Mouse (Mus musculus): Measurements from ENCODE around the gene Mien1. TPM values are rescaled to one million over a fixed set of nuclear protein-coding genes. Genes with fewer than 3 reads are reported as not detected.

The Mien1 gene
- 10 to 100 TPM; 58.0 to 62.5 TPM for total RNA-seq (2021)
- long read RNA-seq, experiment 1, transcript Mien1-201 (4 exons, 747 nt), result major isoform, 49 of 70 reads
- long read RNA-seq, experiment 1, partial matches to known transcripts, result 18 of 70 reads
- long read RNA-seq, experiment 1, other reads (novel, unspliced or antisense), result 3 of 70 reads
- long read RNA-seq, experiment 2, transcript Mien1-201 (4 exons, 747 nt), result major isoform, 39 of 43 reads
- long read RNA-seq, experiment 2, partial matches to known transcripts, result 4 of 43 reads
- long read RNA-seq, experiment 2, other reads (novel, unspliced or antisense), result 0 of 43 reads

DNA sequence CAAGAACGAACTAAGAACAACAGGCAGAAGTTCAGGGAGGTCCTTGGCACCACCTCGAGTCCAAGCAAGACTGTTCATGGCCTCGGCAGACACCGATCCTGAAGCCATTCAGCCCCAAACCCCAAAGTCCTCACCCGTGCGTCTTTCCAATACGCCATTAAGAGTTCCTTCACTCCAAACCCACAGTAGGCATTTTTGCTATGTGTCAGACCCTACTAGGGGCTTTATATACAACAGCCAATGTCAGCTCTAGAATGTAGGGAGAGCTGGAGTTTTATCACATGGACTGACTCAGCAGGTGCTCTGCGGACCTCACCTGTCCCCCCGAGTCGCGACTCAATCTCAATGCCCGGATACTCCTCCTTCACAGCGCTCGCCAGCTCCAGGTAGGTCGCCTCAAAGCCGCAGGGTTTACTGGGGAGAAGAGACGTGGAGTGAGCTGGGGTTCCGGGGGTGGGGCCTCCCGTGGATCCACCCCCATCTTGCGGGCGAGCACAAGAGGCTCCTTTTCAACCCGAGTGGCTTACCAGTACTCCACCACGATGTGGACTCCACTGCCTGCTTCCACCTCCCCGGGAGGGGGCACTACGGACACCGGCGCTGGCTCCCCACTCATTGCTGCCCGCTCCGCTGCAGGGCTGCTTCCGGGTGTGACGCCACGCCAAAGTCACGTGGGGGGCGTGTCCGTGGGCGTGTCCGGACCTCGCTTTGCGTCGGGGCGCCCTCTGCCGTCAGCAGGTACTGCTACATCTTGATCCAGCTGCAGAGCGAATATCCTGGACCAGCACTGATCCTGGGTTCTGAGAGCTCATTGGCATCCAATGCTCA is at the start of gene Mien1:
Gene Mien1, minus strand, starts transcription at position 661 of the 828 bp plus-strand sequence.
- peak; percentile 99 for DNase-seq

DNA sequence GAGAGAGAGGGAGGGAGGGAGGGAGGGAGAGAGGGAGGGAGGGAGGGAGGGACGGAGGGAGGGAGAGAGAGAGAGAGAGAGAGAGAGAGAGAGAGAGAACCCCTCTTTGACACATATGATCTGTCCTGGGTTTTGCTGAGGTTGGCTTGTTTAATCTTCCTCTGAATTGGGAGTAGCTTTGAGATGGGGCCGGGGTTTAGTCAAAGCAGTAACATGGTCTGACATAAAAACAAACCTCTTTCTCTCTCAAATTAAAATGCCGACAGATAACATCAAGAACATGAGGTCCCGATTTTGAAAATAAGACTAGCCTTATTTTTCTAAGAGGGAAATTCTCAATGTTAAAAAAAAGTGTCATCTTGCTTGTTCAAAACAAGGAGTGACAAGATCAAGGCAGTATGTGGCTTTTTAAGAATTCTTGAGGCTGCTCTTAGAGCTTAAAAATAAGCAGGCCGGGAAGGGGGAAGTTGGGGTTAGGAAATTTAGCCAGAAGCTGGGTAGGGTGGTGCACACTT is 48.8 kb upstream of the Mien1 start:
- no peak for DNase-seq

DNA sequence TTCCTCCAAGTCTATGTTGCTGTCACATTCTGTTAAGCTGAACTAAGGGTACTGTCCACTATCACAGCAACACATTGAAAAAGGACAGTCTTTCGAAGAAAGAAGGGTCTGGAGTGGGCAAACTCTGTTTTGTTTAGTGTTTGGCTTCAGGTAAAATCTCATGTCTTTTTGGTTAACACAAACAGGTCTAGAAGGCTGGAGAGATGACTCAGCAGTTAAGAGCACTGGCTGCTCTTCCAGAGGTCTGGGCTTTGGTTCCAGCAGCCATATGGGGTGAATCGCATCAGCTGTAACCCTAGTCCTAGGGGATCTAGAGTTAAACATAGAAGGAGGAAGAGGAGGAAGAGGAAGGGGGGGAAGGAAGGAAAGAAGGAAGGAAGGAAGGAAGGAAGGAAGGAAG is 47.0 kb upstream of the Mien1 start:
- DNase-seq, result no peak

DNA sequence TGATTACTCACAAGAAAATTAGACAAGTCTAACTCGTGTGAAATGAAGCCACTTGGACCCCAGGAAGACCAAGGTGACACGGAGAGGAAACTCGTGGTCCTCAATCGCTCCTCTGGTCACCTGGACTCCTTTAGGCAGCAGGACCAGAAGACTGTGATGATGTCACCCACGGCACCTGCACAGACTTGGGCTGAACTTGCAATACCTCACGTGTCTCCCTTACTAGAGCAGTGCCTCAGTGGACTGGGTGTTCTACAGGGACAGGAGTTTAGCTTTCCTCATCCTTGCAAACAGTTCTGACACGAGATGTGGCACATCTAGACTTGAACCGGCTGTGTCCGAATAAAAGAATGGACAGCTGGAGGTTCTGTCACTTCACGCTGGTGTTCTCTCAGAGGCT is 43.3 kb upstream of the Mien1 start:
- DNase-seq, result no peak

DNA sequence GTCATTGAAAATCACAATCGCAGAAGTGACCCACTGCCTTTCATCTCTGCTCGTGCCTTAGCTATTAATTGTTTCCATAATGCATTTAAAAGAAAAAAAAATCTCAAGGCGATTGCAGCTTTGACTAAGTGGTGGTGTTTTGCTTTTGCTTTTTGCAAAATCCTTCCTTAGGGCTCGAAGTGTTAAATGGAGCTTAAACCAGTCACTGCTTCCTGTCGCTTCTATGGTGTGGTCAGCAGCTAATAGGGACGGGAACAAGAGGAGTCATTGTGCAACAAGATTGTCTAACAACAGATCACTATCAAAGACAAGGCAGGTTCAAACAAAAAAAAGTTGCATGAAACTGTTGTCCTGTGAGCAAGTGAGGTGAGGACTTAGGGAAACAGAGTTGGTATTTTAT is 42.4 kb upstream of the Mien1 start:
- no peak for DNase-seq

DNA sequence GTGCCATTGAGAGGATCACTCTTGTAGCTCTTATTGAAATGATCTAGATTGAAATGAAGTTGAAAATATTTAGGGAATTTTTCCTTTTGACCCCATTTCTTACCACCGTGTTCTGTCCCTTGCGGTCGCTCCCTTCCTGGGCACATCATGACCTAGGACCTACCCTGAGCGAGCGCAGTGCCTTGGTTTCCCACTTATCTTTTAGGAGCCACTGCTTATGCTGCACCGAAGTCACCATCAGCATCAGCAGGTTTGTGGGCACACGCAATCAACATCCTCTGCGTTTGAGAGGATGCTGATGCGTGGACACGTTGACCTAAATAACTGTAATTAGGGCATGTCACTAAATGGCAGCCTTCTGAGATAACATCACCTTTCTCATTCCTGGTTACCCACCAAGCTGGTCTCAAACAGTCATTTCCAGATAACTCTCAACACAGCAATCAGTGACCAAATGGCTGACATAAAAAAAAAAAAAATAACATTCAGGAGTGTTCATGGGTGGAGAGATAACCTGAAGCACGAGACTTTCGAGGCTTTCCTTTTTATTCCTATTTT is 41.2 kb upstream of the Mien1 start:
- no peak for DNase-seq

DNA sequence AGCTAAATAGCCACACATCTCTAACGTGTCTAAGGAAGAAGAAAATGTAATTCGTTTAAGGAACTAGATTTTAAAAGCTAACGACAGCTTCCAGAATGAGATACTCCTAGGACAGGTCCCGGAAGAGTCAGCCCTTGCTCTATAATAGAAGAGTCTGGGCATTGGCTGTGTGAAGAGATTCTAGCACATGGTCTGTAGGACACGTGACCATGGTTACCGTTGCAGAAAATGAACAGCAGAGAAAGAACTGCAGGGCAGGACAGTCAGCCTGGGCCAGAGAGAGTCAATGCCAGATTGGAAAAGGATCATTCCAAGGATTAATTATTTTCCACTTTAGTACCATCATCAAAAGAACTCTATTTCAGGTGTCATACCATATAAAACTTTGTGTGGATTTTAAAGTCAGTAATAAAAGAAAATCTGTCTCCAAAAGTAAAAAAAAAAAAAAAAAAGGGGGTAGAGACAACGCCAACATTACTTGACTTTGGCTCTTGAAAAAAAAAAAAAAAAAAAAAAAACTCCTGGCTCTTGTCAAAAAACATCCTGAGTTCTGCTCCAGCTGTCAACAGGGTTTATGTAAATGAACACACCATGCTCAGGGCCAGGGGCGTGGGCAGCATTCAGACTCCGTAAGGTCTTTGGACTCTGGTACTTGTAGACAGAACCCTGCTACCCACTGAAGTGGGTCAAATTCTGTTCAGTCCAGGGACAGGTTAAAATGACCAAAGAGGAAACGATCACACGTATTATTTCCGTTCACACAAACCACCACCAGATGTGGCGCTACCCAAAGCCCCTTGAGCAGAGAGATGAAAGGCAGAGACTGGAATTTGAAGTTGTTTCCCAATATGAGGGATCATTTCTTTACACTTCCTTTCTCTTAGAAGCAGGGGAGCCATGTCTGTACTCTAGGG is 40.5 kb upstream of the Mien1 start:
- DNase-seq, result no peak

DNA sequence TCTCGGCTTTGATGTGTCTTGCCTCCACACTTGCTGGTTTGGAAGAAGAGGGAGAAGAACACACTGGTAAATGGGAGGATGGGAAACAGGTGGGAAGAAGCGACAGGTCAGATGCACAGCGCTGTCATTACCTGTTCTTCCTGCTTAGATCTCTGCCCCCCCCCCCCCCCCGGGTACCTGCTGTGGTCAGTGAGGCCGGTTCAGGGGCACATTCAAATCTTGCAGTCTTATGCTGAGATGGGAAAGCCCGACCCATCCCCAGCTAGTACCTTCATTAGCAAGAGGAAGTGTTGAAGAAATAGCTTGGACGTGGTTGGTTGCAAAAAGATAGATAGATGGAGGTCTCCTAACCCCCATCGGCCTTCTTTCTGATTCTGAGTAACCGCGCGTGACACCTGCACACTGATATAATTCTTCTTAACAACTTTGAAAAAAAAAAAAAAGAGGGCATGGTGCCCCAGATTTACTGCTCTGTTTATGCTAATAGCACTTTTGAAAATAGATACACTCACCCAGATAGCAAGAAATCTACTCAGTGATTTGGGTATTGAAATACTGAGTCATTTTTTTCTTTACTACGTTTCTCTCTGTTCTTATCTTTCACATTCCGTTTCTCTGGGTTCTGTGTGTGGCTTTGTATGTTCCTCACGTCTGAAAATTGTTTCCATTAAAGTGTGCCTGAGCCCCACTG is 38.4 kb upstream of the Mien1 start:
- no peak for DNase-seq

DNA sequence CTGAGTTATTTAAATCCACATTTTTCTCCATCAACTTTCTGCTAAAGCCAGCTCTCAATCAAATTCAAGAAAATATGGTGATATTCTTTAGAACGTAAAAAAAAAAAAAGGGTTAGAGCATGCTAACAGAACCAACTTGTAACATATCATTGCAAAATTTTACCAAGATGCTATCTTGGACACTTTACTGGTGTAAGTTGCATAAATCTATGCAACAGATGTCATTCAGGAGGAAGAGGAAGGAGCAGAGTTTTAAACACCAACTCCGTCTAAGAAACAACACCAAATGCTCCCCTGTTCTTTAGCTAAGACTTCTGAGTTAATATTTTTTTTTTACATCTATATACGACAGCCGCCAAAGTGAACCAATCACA is 37.6 kb upstream of the Mien1 start:
- no peak for DNase-seq

DNA sequence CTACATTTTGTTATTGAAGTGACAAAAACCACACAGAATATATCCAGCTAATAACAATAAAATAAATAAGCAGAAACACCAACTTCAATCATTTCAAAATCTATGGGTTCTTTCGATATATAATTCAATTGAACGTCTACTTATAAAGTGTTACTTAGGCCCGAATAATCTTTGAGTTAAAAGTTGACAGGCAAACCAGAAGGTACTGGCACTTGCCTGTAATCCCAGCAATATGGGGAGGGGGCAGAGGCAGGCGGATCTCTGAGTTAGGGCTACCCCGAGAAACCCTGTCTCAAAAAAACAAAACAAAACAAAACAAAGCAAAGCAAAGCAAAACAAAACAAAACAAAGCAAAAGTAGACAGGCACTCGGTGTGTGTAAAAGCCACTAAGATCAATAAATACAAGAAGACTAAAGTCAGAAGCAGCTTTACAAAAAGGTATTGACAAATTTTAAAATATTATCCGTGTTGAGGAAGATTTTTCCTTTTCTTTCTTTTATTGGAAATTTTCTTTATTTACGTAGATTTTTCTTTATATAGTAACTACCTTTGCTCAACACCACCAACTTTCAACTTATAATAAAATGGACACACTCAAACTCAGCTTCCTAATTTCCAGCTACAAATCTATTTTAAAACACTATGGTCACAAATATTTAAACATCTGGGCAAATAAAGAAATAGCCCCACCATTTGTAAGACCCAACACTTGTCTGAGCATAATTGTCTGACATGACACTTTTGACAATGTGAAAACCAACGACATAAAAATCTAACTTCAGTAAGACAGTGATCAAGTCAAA is 37.0 kb upstream of the Mien1 start:
- no peak for DNase-seq

DNA sequence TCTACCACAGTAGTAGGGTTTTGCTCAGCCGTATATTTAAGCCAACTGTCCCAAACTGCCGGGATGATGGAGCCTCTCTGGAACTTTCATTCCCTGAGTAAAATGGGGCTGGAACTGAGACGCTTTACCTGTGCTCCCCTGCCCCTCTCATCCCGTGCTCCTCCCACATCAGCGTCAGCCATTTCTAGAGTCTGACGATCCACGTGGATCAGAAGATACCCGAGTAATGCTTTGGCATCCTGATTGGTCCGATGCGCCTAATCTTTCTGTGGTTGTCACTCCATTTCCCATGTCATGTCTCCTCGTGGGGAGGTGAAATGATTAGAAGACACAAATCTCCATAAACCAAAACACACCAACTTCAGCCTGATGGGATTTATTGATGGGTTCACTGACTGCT is 36.2 kb upstream of the Mien1 start:
- no peak for DNase-seq

DNA sequence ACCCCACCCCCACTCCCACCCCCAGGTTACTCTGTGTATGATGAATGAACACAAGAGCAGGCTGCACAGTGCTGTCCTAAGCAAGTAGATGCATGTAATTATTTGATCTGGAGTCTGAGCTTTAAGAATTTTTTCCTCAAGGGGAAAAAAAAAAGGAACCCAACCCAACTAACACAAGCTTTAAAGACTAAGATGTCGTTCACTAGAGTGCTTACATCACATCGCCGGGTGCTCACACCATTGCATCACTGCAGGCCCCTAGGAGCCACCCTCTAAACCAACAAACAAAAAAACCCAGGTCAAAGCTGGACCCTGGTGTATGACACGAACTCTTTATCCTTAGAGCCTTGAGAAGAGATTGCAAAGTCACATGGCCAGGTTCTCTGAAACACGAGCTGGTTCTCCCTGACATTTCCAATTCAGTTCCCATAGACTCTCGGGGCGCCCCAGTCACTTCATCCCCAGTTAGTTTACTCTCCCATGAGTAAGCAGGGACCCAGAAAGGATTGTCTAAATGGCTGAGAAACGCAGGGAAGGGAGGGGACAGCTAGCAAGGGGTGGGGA is 35.2 kb upstream of the Mien1 start:
- no peak for DNase-seq

DNA sequence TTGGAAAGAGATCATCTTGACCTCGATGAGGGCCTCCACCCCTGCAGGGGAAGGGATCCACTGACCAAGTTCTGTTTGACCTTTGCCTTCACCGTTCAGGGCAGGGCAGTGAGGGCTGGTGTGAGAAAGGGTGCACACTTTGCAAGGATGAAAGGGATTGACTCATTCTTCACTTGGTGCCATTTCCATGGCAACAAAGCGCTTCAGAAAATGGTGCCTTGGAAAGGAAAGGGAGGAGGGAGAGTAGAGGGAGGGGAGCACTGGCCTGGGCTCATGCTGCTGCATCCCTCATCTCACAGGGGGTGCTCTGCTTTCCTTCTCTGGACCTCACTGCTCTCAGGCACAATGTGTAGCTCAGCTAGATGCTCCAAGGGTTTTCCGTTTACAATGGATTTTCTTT is 33.9 kb upstream of the Mien1 start:
- no peak for DNase-seq

DNA sequence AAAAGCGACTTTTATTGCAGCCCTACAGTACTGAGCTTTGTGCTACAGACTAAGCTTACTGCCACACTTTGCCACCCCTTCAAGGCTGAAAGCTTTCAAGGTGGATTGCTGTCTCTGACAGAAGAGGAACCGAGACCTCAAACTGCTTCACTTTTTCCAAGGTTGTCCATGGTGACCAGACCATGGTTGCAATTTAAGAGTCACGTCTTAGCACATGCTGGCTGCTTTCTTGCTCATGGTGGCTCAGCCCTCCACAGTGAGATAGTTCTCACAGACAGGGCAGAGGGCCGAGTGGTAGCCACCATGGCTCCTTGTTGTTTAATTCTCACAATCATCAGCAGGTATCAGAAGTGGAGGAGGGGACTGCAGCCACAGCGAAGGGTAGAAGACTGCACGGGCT is 32.0 kb upstream of the Mien1 start:
- no peak for DNase-seq

DNA sequence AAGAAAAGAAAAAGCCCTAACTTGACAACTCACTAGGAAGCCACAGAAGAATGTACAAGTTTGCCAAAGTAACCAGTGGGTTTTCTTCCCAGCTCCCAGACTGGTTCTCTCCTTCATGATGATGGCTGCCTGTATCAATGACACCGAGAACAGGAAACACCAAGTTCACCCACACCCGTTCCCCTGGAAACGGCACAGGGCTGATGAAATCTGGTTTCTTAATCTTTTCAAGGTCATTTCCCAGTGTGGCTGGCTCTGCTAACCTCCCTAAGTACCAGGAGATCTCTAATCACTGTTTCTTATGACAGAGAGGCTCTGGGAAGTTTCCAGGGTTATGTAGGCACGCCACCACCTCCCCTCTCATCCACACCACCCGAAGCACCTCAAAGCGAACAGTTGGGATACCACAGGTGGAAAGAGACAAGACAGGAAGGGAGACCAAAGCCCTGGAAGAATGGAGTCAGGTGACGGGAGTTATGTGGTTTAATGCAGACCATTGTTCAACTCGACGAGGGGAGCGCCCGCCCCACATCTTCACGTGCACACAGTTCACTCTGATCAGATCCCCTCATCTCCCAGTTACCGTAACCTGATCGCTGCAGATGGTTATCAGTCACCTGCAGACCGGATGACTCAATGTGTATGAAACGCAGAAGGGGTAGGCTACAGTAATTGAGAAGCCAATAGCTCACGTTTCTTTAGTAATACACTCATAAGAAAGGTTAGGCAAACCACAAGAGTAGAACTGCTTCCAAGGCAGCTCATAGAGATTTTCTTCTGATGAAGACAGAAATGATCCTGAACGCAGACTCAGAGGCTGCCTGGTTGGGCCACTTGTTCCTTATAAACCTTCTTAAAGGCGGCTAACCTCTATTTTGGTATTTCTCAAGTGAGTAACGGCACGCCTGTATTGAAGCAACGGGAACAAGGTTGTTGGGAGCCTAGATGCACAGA is 31.2 kb upstream of the Mien1 start:
- peak; percentile 44 for DNase-seq

DNA sequence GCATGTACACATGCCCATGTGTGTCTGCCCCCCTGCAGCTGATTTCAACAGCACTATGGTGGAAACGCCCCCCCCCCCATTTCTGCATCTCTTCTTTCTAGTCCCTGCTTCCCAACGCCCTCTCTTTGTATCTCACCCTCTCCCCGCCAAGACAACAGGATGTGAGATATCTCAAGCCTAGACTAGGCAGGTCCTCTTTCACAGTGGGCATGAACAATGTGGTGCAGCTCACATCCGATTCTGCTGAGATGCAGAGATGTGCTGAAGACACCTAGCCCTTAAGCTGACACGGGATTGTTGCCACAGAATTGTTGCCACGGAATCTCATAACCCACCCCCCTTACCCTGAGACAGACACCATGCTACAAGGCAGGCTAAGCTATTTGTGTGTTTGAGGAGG is 25.7 kb upstream of the Mien1 start:
- DNase-seq, result no peak

DNA sequence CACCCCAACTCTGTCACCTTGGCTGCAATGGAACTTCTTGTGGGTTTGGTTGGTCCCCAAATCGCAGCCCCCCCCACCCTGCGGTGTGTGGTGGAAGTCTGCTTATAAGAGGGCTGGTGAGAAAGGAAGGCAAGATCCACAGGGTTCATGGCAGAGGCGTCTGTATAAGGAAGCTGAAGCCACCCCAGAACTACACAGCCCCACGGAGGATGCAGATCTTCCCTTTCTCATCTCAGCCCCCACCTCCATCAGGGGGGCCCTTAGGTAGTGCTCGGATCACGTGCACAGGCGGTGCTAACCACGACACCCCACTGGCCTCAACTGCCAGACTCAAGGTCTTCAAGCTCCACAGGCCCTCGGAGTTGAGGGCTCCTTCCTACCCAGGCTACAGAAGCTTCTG is 25.1 kb upstream of the Mien1 start:
- DNase-seq, result no peak

DNA sequence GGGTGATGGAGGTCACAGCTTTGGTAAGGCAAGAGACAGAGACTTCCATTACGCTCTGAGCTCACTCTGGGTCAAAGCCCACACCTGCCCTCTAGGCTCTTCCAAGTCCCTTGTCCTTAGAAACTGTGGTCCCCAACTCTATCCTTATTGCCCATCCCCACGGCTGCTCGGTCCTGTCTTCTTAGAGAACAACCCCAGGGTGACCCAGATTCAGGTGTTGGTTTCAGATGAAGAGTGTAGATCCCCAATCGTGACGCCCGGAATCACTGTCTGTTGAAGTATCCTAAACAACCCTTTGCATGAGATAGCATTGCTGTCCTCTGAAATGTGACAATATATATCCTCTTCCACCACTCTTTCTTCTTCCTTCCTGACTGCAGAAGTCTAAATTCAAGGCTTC is 23.5 kb upstream of the Mien1 start:
- no peak for DNase-seq

DNA sequence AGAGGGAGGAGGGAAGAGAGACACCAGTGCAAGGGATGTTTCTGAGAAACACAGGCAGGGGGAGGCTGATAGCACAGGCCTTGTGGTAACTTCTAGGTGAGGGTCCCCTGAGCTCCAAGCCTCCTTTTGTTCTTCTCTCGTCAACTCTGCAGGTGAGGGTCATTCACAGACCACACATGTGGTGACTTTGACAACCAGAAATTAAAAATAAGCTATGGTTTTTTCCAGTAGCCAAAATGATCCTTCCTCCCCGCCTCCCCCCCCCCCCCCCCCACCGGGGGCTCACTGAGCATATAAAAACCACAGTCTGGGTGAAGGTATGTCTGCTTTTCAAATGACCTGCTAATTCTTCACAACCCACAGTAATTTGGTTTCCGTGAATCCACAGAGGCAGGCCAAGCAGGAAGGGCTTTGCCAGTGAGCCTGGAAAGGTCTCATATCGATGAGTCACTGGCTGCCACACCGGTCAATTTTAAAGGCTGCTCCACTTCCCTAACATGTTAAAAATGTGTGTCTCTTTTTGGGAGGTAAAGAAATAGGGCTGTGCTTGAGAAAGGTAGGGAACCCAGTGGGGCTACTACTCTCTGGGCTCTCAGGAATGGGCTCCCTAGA is 22.4 kb upstream of the Mien1 start:
- DNase-seq, result no peak
